Mouse (Mus musculus) embryonic fibroblast, embryonic 13.5 days (primary cell): Measurements from ENCODE around the gene Patl2.

Experiments used
- CTCF ChIP-seq: IDR thresholded peaks from 2 replicates; pipeline ENCODE4 v1.5.1; 2011; ENCODE audit warnings: mild to moderate bottlenecking, control low read depth, low read length, moderate library complexity, borderline replicate concordance; ENCODE audit not compliant: insufficient read depth
- POLR2A ChIP-seq: IDR thresholded peaks from 2 replicates; pipeline ENCODE4 v1.6.1; 2011; ENCODE audit warnings: low read depth, mild to moderate bottlenecking, control low read depth, low read length, moderate library complexity

DNA sequence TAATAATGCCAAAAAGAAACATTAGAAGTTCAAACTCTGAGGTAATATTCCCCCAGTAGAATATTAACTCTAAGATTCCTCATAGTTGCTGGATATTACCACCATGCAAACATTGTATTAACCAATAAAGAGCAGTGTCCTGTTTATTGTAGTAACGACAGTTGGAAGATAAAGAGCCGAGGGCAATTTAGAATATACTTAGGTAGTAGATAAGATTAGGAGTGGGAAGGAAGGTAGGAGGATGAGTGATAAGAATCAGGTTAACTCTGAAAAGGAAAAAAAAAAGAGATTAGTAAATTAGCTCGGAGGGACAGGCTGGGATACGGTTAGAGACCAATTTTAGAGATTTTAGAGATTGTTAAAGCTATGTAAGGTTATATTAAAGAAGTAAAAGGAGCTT lies 35.4 kb upstream of the Patl2 start:
- TF ChIP-seq CTCF (no peak), POLR2A (no peak)
